Mouse (Mus musculus): ENCODE data around the gene Snhg11.

Snhg11 gene

GRCm38 (mm10) chr2:158375443-158376122 lies at the start of gene Snhg11:
Gene Snhg11, plus strand, starts transcription at chr2:158375638.
- DNase-seq (ENCODE audit: low spot score), result peak; percentile 43

GRCm38 (mm10) chr2:158334356-158334755 lies 41.1 kb upstream of the Snhg11 start:
- no peak for DNase-seq (ENCODE audit: low spot score)

- no peak for DNase-seq (ENCODE audit: low spot score)
Measured at GRCm38 (mm10) chr2:158337698-158338097, 37.7 kb upstream of the Snhg11 start.

- peak; percentile 44 for DNase-seq (ENCODE audit: low spot score)
Measured at GRCm38 (mm10) chr2:158339948-158340564, 35.4 kb upstream of the Snhg11 start.

GRCm38 (mm10) chr2:158341324-158341723 lies 34.1 kb upstream of the Snhg11 start:
- no peak for DNase-seq (ENCODE audit: low spot score)

GRCm38 (mm10) chr2:158343495-158343894 lies 31.9 kb upstream of the Snhg11 start:
- DNase-seq (ENCODE audit: low spot score), result no peak

GRCm38 (mm10) chr2:158346467-158346866 lies 29.0 kb upstream of the Snhg11 start:
- DNase-seq (ENCODE audit: low spot score), result no peak

GRCm38 (mm10) chr2:158347868-158348267 lies 27.6 kb upstream of the Snhg11 start:
- DNase-seq (ENCODE audit: low spot score), result peak; percentile 55

GRCm38 (mm10) chr2:158352801-158353520 lies 22.5 kb upstream of the Snhg11 start:
- DNase-seq (ENCODE audit: low spot score), result no peak

GRCm38 (mm10) chr2:158354348-158355114 lies 20.9 kb upstream of the Snhg11 start:
- no peak for DNase-seq (ENCODE audit: low spot score)

- DNase-seq (ENCODE audit: low spot score), result no peak
Measured at GRCm38 (mm10) chr2:158355238-158355637, 20.2 kb upstream of the Snhg11 start.

GRCm38 (mm10) chr2:158356121-158356520 lies 19.3 kb upstream of the Snhg11 start:
- no peak for DNase-seq (ENCODE audit: low spot score)

GRCm38 (mm10) chr2:158359757-158360620 lies 15.4 kb upstream of the Snhg11 start:
- DNase-seq (ENCODE audit: low spot score), result no peak

GRCm38 (mm10) chr2:158360873-158361677 lies 14.4 kb upstream of the Snhg11 start:
- peak; percentile 89 for DNase-seq (ENCODE audit: low spot score)

- peak; percentile 23 for DNase-seq (ENCODE audit: low spot score)
Measured at GRCm38 (mm10) chr2:158361678-158362320, 13.6 kb upstream of the Snhg11 start.

GRCm38 (mm10) chr2:158364175-158364574 lies 11.3 kb upstream of the Snhg11 start:
- no peak for DNase-seq (ENCODE audit: low spot score)

- DNase-seq (ENCODE audit: low spot score), result no peak
Measured at GRCm38 (mm10) chr2:158365099-158365850, 10.2 kb upstream of the Snhg11 start.

- DNase-seq (ENCODE audit: low spot score), result no peak
Measured at GRCm38 (mm10) chr2:158367654-158368053, 7.8 kb upstream of the Snhg11 start.

- no peak for DNase-seq (ENCODE audit: low spot score)
Measured at GRCm38 (mm10) chr2:158368313-158368712, 7.1 kb upstream of the Snhg11 start.

Measured in urinary bladder, postnatal 14 days (tissue).